Mouse (Mus musculus): ENCODE data around the gene Bckdha.

DNA sequence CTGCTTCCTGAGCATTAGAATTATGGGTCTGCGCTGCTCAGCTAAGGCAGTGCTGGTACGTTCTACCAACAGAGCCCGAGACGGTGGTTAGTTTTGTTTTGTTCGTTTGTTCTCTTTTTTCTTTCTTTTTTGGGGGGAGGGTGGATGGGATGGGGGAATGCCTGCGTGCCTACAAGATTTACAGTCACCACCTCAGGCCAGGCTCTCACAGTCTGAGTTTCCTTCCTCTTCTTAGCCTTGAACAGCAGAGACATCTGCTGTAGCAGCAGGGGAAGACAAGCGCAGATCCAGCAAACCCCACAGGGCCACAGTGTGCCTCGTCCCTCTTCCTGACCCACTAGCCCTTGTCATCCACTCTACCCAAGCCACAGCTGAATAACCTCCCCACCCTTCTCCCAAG, 7.5 kb downstream of the Bckdha start:
- peak; percentile 57; the same call in 1 of the 2 replicates for TF ChIP-seq CTCF (IDR thresholded peaks at IDR 0.05; ENCODE audit: extremely low read depth, insufficient read depth, insufficient read length, insufficient replicate concordance)
- TF ChIP-seq POLR2A (IDR thresholded peaks at IDR 0.05; ENCODE audit: low read depth, low read length), result no peak; the same call in none of the 2 replicates

Measured in spleen, adult 2 months (tissue).